Mouse (Mus musculus) heart, adult 8-10 months (tissue): Measurements from ENCODE around the gene Zfp281. TPM values are rescaled to one million over a fixed set of nuclear protein-coding genes. Genes with fewer than 3 reads are reported as not detected.

Source experiments
- DNase-seq: peaks from one replicate; pipeline ENCODE4 v3.0.0; 2022; ENCODE audit warnings: low spot score
- total RNA-seq, 4 experiments: library from RNA; stranded (reverse); gene quantifications; 2 replicates each; pipeline ENCODE4 v1.2.4; 2022

The Zfp281 gene
- 10 to 100 TPM in 2 of 4 experiments, 1 to 10 TPM in 2; 9.4 to 11.1 (median 10.1) TPM for total RNA-seq

- peak; percentile 95 for DNase-seq
These were observed at the start of gene Zfp281 for GRCm38 (mm10) chr1:136624146-136625018. TSS of gene Zfp281 (plus strand) at chr1:136624901.

GRCm38 (mm10) chr1:136577890-136578663 is 46.6 kb upstream of the Zfp281 start:
- DNase-seq, result no peak

- no peak for DNase-seq
These were observed 45.3 kb upstream of the Zfp281 start for GRCm38 (mm10) chr1:136579360-136579759.

GRCm38 (mm10) chr1:136580266-136580665 is 44.4 kb upstream of the Zfp281 start:
- no peak for DNase-seq

GRCm38 (mm10) chr1:136581841-136582240 is 42.9 kb upstream of the Zfp281 start:
- DNase-seq, result no peak

- no peak for DNase-seq
These were observed 36.8 kb upstream of the Zfp281 start for GRCm38 (mm10) chr1:136587761-136588405.

GRCm38 (mm10) chr1:136588908-136589307 is 35.8 kb upstream of the Zfp281 start:
- no peak for DNase-seq

- DNase-seq, result no peak
These were observed 32.0 kb upstream of the Zfp281 start for GRCm38 (mm10) chr1:136592741-136593140.

- DNase-seq, result no peak
These were observed 30.4 kb upstream of the Zfp281 start for GRCm38 (mm10) chr1:136594235-136594850.

- no peak for DNase-seq
These were observed 27.9 kb upstream of the Zfp281 start for GRCm38 (mm10) chr1:136596821-136597220.

GRCm38 (mm10) chr1:136598286-136598685 is 26.4 kb upstream of the Zfp281 start:
- no peak for DNase-seq

- DNase-seq, result no peak
These were observed 24.6 kb upstream of the Zfp281 start for GRCm38 (mm10) chr1:136600067-136600466.

GRCm38 (mm10) chr1:136600647-136601345 is 23.9 kb upstream of the Zfp281 start:
- no peak for DNase-seq

GRCm38 (mm10) chr1:136601346-136601888 is 23.3 kb upstream of the Zfp281 start:
- DNase-seq, result no peak

GRCm38 (mm10) chr1:136602303-136602702 is 22.4 kb upstream of the Zfp281 start:
- no peak for DNase-seq

- no peak for DNase-seq
These were observed 20.5 kb upstream of the Zfp281 start for GRCm38 (mm10) chr1:136604190-136604589.

- DNase-seq, result no peak
These were observed 18.9 kb upstream of the Zfp281 start for GRCm38 (mm10) chr1:136605790-136606189.

GRCm38 (mm10) chr1:136606278-136606677 is 18.4 kb upstream of the Zfp281 start:
- DNase-seq, result no peak

- no peak for DNase-seq
These were observed 16.1 kb upstream of the Zfp281 start for GRCm38 (mm10) chr1:136608339-136609261.

GRCm38 (mm10) chr1:136611803-136612202 is 12.9 kb upstream of the Zfp281 start:
- no peak for DNase-seq
